12 mouse cellular contexts compared by ENCODE assay signal in genomic region chr10:25707951-25708350, GRCm38 (mm10).
DNase-seq lines count a peak whose midpoint lies in the region; ATAC-seq and TF ChIP-seq lines count a peak whose summit lies in the region.
"Had no signal": no experiment of that assay in that cellular context is flagged by ENCODE, and none has a peak within 500 bp of the region (broad histone marks: within the 10 kb centered on the region; RNA-seq: fewer than 3 reads in every experiment).

No protein-coding gene starts in this region.

- no peak overlapping the region for H3K4me2 ChIP-seq in forebrain, embryonic 13.5 days
- H3K4me2 ChIP-seq in lung, embryonic 14.5 days: no peak overlapping the region
- H3K4me2 ChIP-seq: embryonic facial prominence, embryonic 15.5 days; liver, embryonic 13.5 days; midbrain, embryonic 13.5 days; stomach, embryonic 15.5 days had no signal

- H3K9ac ChIP-seq in forebrain, embryonic 13.5 days: no peak overlapping the region
- no peak overlapping the region for H3K9ac ChIP-seq in lung, embryonic 14.5 days
- H3K9ac ChIP-seq: embryonic facial prominence, embryonic 15.5 days; liver, embryonic 13.5 days; midbrain, embryonic 13.5 days; stomach, embryonic 15.5 days had no signal

- no peak for TF ChIP-seq CTCF in lung, embryonic 14.5 days (IDR thresholded peaks at IDR 0.05; ENCODE audit: low read depth)

- H3K9me3 ChIP-seq in forebrain, embryonic 13.5 days (replicated peaks): no peaks in the 10 kb centered on the region
- H3K9me3 ChIP-seq in forebrain, embryonic 10.5 days: no peaks in the 10 kb centered on the region
- H3K9me3 ChIP-seq in lung, embryonic 14.5 days (ENCODE audit: low read depth, low read length): no peaks in the 10 kb centered on the region
- H3K9me3 ChIP-seq: embryonic facial prominence, embryonic 15.5 days; liver, embryonic 13.5 days; midbrain, embryonic 13.5 days; stomach, embryonic 15.5 days had no signal

- H3K4me3 ChIP-seq in forebrain, embryonic 13.5 days: no peak overlapping the region
- no peak overlapping the region for H3K4me3 ChIP-seq in forebrain, embryonic 10.5 days
- no peak overlapping the region for H3K4me3 ChIP-seq in lung, embryonic 14.5 days (ENCODE audit: low read depth, low read length)
- H3K4me3 ChIP-seq: embryonic facial prominence, embryonic 15.5 days; liver, embryonic 13.5 days; midbrain, embryonic 13.5 days; stomach, embryonic 15.5 days had no signal

- no peaks in the 10 kb centered on the region for H3K36me3 ChIP-seq in forebrain, embryonic 13.5 days (ENCODE audit: poor library complexity, severe bottlenecking)
- no peaks in the 10 kb centered on the region for H3K36me3 ChIP-seq in forebrain, embryonic 10.5 days (replicated peaks)
- no peaks in the 10 kb centered on the region for H3K36me3 ChIP-seq in lung, embryonic 14.5 days (ENCODE audit: insufficient read depth)
- H3K36me3 ChIP-seq: embryonic facial prominence, embryonic 15.5 days; liver, embryonic 13.5 days; midbrain, embryonic 13.5 days; stomach, embryonic 15.5 days had no signal

- no peak overlapping the region for H3K27ac ChIP-seq in forebrain, embryonic 13.5 days
- no peak overlapping the region for H3K27ac ChIP-seq in forebrain, embryonic 10.5 days
- H3K27ac ChIP-seq in lung, embryonic 14.5 days (ENCODE audit: low read depth): no peak overlapping the region
- H3K27ac ChIP-seq: embryonic facial prominence, embryonic 15.5 days; liver, embryonic 13.5 days; midbrain, embryonic 13.5 days; stomach, embryonic 15.5 days had no signal

- DNase-seq in forebrain, embryonic 10.5 days (ENCODE audit: extremely low spot score, low spot score): no peak
- peak; percentile 6 for DNase-seq in lung, embryonic 14.5 days
- no peak for DNase-seq in lung, postnatal 25 days (ENCODE audit: low spot score)
- peak; percentile 18 for DNase-seq in WW6 (ENCODE audit: low read depth, low spot score)
- DNase-seq in gastrocnemius, postnatal 25 days: peak; percentile 42
- DNase-seq in urinary bladder, postnatal 36 days (ENCODE audit: low spot score in 2 of 2): no peak
- DNase-seq in urinary bladder, postnatal 4 days (ENCODE audit: low spot score in 2 of 2): no peak
- DNase-seq: liver, embryonic 13.5 days had no signal

- no peaks in the 10 kb centered on the region for H3K4me1 ChIP-seq in forebrain, embryonic 13.5 days
- no peaks in the 10 kb centered on the region for H3K4me1 ChIP-seq in forebrain, embryonic 10.5 days
- no peaks in the 10 kb centered on the region for H3K4me1 ChIP-seq in lung, embryonic 14.5 days (ENCODE audit: insufficient read depth)
- H3K4me1 ChIP-seq: embryonic facial prominence, embryonic 15.5 days; liver, embryonic 13.5 days; midbrain, embryonic 13.5 days had no signal

- no peaks in the 10 kb centered on the region for H3K27me3 ChIP-seq in forebrain, embryonic 13.5 days
- no peaks in the 10 kb centered on the region for H3K27me3 ChIP-seq in forebrain, embryonic 10.5 days (ENCODE audit: poor library complexity, severe bottlenecking)
- H3K27me3 ChIP-seq in lung, embryonic 14.5 days (ENCODE audit: insufficient read depth, low read length): no peaks in the 10 kb centered on the region
- H3K27me3 ChIP-seq: embryonic facial prominence, embryonic 15.5 days; liver, embryonic 13.5 days; midbrain, embryonic 13.5 days; stomach, embryonic 15.5 days had no signal

- 61% methylated on average over 7 of the region's 7 CpGs for WGBS in forebrain, embryonic 13.5 days
- WGBS in forebrain, embryonic 10.5 days: 54% methylated on average over 7 of the region's 7 CpGs
- 43% methylated on average over 7 of the region's 7 CpGs for WGBS in lung, embryonic 14.5 days

- peak; percentile 57; the same call in 1 of the 2 replicates for ATAC-seq in forebrain, embryonic 13.5 days
- ATAC-seq in lung, embryonic 14.5 days (ENCODE audit: insufficient read depth): peak; percentile 41; the same call in 1 of the 2 replicates
- ATAC-seq: midbrain, embryonic 13.5 days had no signal

Comparison
In these comparisons a context has a peak if more than half of its experiments do, and no peak if none do; other contexts are left out.
1. DNase-seq: peak in lung, embryonic 14.5 days (single experiment), WW6 (single experiment) and gastrocnemius, postnatal 25 days (single experiment); none in forebrain, embryonic 10.5 days (single experiment), lung, postnatal 25 days (single experiment), urinary bladder, postnatal 36 days (0 of 2) and urinary bladder, postnatal 4 days (0 of 2).